ENCODE assay signal across 9 mouse cellular contexts in the genomic region with DNA sequence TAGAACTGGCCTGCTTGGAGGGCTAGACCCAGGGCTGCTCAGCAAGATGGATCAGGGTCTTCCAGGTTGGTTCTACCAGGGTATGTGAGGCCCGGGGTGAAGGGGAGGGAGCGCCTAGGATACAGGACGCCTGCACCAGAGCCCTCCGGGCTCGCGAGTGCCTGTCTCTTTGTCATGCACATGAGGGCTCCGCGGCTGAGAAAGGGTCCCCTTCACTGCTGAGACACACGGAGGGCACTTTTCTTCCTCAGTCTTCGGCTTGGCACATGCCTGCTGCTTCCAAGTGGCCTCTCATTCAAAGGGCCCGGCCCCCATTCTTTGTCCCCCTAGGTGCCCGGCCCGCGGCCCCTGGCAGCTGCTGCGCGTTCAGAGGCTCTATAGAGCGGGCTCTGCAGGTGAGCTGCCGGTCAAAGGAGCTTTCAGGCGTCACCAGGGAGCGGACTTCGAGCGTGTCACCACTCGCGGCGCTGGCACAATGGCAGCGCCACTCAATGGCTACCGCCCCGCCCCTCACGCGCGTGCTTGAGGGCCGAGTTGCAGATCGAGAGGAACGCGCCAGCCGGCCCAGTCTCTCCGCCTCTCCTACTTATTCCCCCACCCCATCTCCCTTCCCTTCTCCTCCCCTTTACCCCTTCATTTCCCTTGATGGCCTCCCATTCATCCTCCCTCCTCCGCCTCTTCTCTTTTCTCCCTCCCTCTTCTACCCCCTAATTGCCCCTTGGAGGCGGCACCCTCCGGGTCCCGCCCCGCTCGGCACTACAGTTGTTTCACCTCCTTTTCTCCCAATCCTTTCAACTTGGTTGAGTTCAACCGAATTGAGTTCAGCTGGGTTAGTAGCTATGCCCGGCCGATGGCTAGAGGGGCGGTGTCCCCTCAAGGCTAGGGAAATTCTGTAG. TPM values are rescaled to one million over a fixed set of nuclear protein-coding genes. Genes with fewer than 3 reads are reported as not detected.
A peak's percentile ranks its signal among the peaks of the same experiment; 100 is the strongest.
DNase-seq lines count a peak whose midpoint lies in the region; ATAC-seq and TF ChIP-seq lines count a peak whose summit lies in the region.
"Had no signal": no experiment of that assay in that cellular context is flagged by ENCODE, and none has a peak within 500 bp of the region (broad histone marks: within the 10 kb centered on the region; RNA-seq: fewer than 3 reads in every experiment).

No protein-coding gene starts in this region.

- H3K27me3 ChIP-seq in heart, postnatal 0 days (ENCODE audit: control insufficient read depth, insufficient read depth, low read length), result peaks cover 91% of the 10 kb centered on the region
- no peaks in the 10 kb centered on the region; the same call in 1 of the 2 replicates for H3K27me3 ChIP-seq in hindbrain, embryonic 16.5 days (replicated peaks; ENCODE audit: control insufficient read depth, insufficient read depth, low read length)
- peaks cover 75% of the 10 kb centered on the region for H3K27me3 ChIP-seq in lung, embryonic 16.5 days (ENCODE audit: control insufficient read depth, insufficient read depth, low read depth, low read length)

- no peak overlapping the region for H3K9ac ChIP-seq in heart, postnatal 0 days (replicated peaks; ENCODE audit: low read depth, low read length)
- H3K9ac ChIP-seq in hindbrain, embryonic 16.5 days (ENCODE audit: low read depth, low read length), result peak overlapping the region; percentile 62
- H3K9ac ChIP-seq in lung, embryonic 16.5 days (ENCODE audit: low read length), result no peak overlapping the region

- peaks cover 4% of the 10 kb centered on the region; the same call in 1 of the 2 replicates for H3K4me1 ChIP-seq in heart, postnatal 0 days (ENCODE audit: control insufficient read depth, insufficient read depth)
- H3K4me1 ChIP-seq in hindbrain, embryonic 16.5 days (ENCODE audit: control insufficient read depth, insufficient read depth, low read depth, low read length), result peaks cover 24% of the 10 kb centered on the region
- peaks cover 11% of the 10 kb centered on the region for H3K4me1 ChIP-seq in lung, embryonic 16.5 days (replicated peaks; ENCODE audit: control insufficient read depth, insufficient read depth, low read length)

- H3K4me2 ChIP-seq in heart, postnatal 0 days (ENCODE audit: low read depth, low read length), result peak overlapping the region; percentile 53
- peak overlapping the region; percentile 73 for H3K4me2 ChIP-seq in hindbrain, embryonic 16.5 days (ENCODE audit: low read length)
- H3K4me2 ChIP-seq in lung, embryonic 16.5 days (ENCODE audit: low read depth, low read length), result peak overlapping the region; percentile 59

- no peaks in the 10 kb centered on the region for H3K36me3 ChIP-seq in heart, postnatal 0 days (replicated peaks; ENCODE audit: control insufficient read depth, insufficient read depth, low read length)
- H3K36me3 ChIP-seq in hindbrain, embryonic 16.5 days (ENCODE audit: control insufficient read depth, insufficient read depth, low read length), result no peaks in the 10 kb centered on the region
- no peaks in the 10 kb centered on the region for H3K36me3 ChIP-seq in lung, embryonic 16.5 days (ENCODE audit: control insufficient read depth, insufficient read depth, low read length)

- 2% methylated on average over 46 of the region's 47 CpGs for WGBS in heart, postnatal 0 days
- WGBS in hindbrain, embryonic 16.5 days, result under 1% methylated on average over 47 of the region's 47 CpGs
- 2% methylated on average over 47 of the region's 47 CpGs for WGBS in lung, embryonic 16.5 days

- DNase-seq in heart, postnatal 0 days (ENCODE audit: low spot score), result no peak
- DNase-seq in heart, adult 9 months (ENCODE audit: low spot score in 2 of 2), result no peak
- DNase-seq in retina, postnatal 1 day, result peak; percentile 79
- no peak for DNase-seq in spleen, postnatal 36 days (ENCODE audit: low spot score in 2 of 2)
- DNase-seq in right cerebral cortex, postnatal 36 days (ENCODE audit: low spot score in 2 of 2), result no peak

- no peak for TF ChIP-seq EP300 in heart, postnatal 0 days (IDR thresholded peaks at IDR 0.05; ENCODE audit: low read depth)

- peak overlapping the region; percentile 34 for H3K4me3 ChIP-seq in heart, postnatal 0 days (ENCODE audit: low read depth, low read length)
- H3K4me3 ChIP-seq in hindbrain, embryonic 16.5 days (ENCODE audit: low read length), result peak overlapping the region; percentile 38
- peak overlapping the region; percentile 39 for H3K4me3 ChIP-seq in lung, embryonic 16.5 days (ENCODE audit: low read length)

- no peak for TF ChIP-seq CTCF in heart, postnatal 0 days (IDR thresholded peaks at IDR 0.05; ENCODE audit: low read depth)

- ATAC-seq in heart, postnatal 0 days (ENCODE audit: insufficient read depth, low read depth), result no peak
- ATAC-seq in common myeloid progenitor, adult 5-6 weeks (replicated peaks; ENCODE audit: low read depth, poor library complexity, severe bottlenecking), result peak; percentile 34
- ATAC-seq in hindbrain, embryonic 16.5 days, result peak; percentile 64
- ATAC-seq in lung, embryonic 16.5 days (ENCODE audit: low read depth), result peak; percentile 51
- ATAC-seq: Patski had no signal

- H3K27ac ChIP-seq in heart, postnatal 0 days (ENCODE audit: low read depth), result no peak overlapping the region
- peak overlapping the region; percentile 0; the same call in 1 of the 2 replicates for H3K27ac ChIP-seq in hindbrain, embryonic 16.5 days (ENCODE audit: low read depth, low read length)
- H3K27ac ChIP-seq in lung, embryonic 16.5 days (ENCODE audit: low read length), result no peak overlapping the region

- H3K9me3 ChIP-seq in heart, postnatal 0 days (replicated peaks; ENCODE audit: control insufficient read depth, low read length), result no peaks in the 10 kb centered on the region
- H3K9me3 ChIP-seq in hindbrain, embryonic 16.5 days (ENCODE audit: control insufficient read depth, low read length), result no peaks in the 10 kb centered on the region
- no peaks in the 10 kb centered on the region for H3K9me3 ChIP-seq in lung, embryonic 16.5 days (ENCODE audit: control insufficient read depth, low read length)

RNA-seq across cellular contexts. Expression of a gene that starts 12.3 kb away (rescaled TPM):
- not detected in 2 replicates for total RNA-seq in heart, postnatal 0 days (2014; rRNA removed; ENCODE audit: low replicate concordance)
- polyA plus RNA-seq in heart, postnatal 0 days (2015; fragmentation: Nextera tagmentation; extraction: Ambion mirVana), result not detected in 2 replicates
- not detected in 2 replicates for total RNA-seq in common myeloid progenitor, adult 5-6 weeks (2017)
- polyA plus RNA-seq in hindbrain, embryonic 16.5 days (2015; fragmentation: Nextera tagmentation; extraction: Ambion mirVana), result 4.1 and 6.9 TPM in 2 replicates
- not detected in 2 replicates for polyA plus RNA-seq in lung, embryonic 16.5 days (2015; fragmentation: Nextera tagmentation; extraction: Ambion mirVana)
- polyA plus RNA-seq: Patski had no signal

RNA-seq across cellular contexts. Expression of a gene that starts 21.2 kb away (rescaled TPM):
- total RNA-seq in heart, postnatal 0 days (2014; rRNA removed; ENCODE audit: low replicate concordance), result 1.9 and 4.1 TPM in 2 replicates
- 0.40 and 0.70 TPM in 2 replicates for polyA plus RNA-seq in heart, postnatal 0 days (2015; fragmentation: Nextera tagmentation; extraction: Ambion mirVana)
- total RNA-seq in common myeloid progenitor, adult 5-6 weeks (2017), result not detected in 2 replicates
- 351 and 430 TPM in 2 replicates for polyA plus RNA-seq in hindbrain, embryonic 16.5 days (2015; fragmentation: Nextera tagmentation; extraction: Ambion mirVana)
- polyA plus RNA-seq in lung, embryonic 16.5 days (2015; fragmentation: Nextera tagmentation; extraction: Ambion mirVana), result 0.63 and 1.6 TPM in 2 replicates
- polyA plus RNA-seq: Patski had no signal

RNA-seq across cellular contexts. Expression of a gene that starts 24.7 kb away (rescaled TPM):
- 28.2 and 53.1 TPM in 2 replicates for total RNA-seq in heart, postnatal 0 days (2014; rRNA removed; ENCODE audit: low replicate concordance)
- polyA plus RNA-seq in heart, postnatal 0 days (2015; fragmentation: Nextera tagmentation; extraction: Ambion mirVana), result 21.8 and 24.5 TPM in 2 replicates
- total RNA-seq in common myeloid progenitor, adult 5-6 weeks (2017), result 47.4 and 54.2 TPM in 2 replicates
- 57.2 and 59.6 TPM in 2 replicates for polyA plus RNA-seq in hindbrain, embryonic 16.5 days (2015; fragmentation: Nextera tagmentation; extraction: Ambion mirVana)
- 50.5 and 50.6 TPM in 2 replicates for polyA plus RNA-seq in lung, embryonic 16.5 days (2015; fragmentation: Nextera tagmentation; extraction: Ambion mirVana)

RNA-seq across cellular contexts. Expression of a gene that starts 25.0 kb away (rescaled TPM):
- total RNA-seq in heart, postnatal 0 days (2014; rRNA removed; ENCODE audit: low replicate concordance), result 23.6 and 44.3 TPM in 2 replicates
- polyA plus RNA-seq in heart, postnatal 0 days (2015; fragmentation: Nextera tagmentation; extraction: Ambion mirVana), result 22.9 and 23.9 TPM in 2 replicates
- total RNA-seq in common myeloid progenitor, adult 5-6 weeks (2017), result 21.7 and 23.6 TPM in 2 replicates
- polyA plus RNA-seq in hindbrain, embryonic 16.5 days (2015; fragmentation: Nextera tagmentation; extraction: Ambion mirVana), result 51.6 and 55.1 TPM in 2 replicates
- 39.8 and 41.8 TPM in 2 replicates for polyA plus RNA-seq in lung, embryonic 16.5 days (2015; fragmentation: Nextera tagmentation; extraction: Ambion mirVana)

RNA-seq across cellular contexts. Expression of a gene that starts 32.0 kb away (rescaled TPM):
- not detected in 2 replicates for total RNA-seq in heart, postnatal 0 days (2014; rRNA removed; ENCODE audit: low replicate concordance)
- polyA plus RNA-seq in heart, postnatal 0 days (2015; fragmentation: Nextera tagmentation; extraction: Ambion mirVana), result 0.27 and 0.33 TPM in 2 replicates
- total RNA-seq in common myeloid progenitor, adult 5-6 weeks (2017), result not detected in 2 replicates
- polyA plus RNA-seq in hindbrain, embryonic 16.5 days (2015; fragmentation: Nextera tagmentation; extraction: Ambion mirVana), result not detected in 2 replicates
- 0.49 TPM in 1 of 2 replicates, not detected in the other for polyA plus RNA-seq in lung, embryonic 16.5 days (2015; fragmentation: Nextera tagmentation; extraction: Ambion mirVana)
- polyA plus RNA-seq: Patski had no signal

Comparison
In these comparisons a context has a peak if more than half of its experiments do, and no peak if none do; other contexts are left out.
1. RNA of a gene that starts 21.2 kb away (polyA plus RNA-seq): 351 to 430 TPM in hindbrain, embryonic 16.5 days; 0.40 to 0.70 TPM in heart, postnatal 0 days and 0.63 to 1.6 TPM in lung, embryonic 16.5 days; every median in the first group is over 100 times any median in the second.
2. Peak in every context shown above with its lines, with median percentiles within 50 percentile points of each other: H3K4me2 ChIP-seq and H3K4me3 ChIP-seq.